Mouse (Mus musculus): ENCODE data around the gene Cd2bp2.

DNA sequence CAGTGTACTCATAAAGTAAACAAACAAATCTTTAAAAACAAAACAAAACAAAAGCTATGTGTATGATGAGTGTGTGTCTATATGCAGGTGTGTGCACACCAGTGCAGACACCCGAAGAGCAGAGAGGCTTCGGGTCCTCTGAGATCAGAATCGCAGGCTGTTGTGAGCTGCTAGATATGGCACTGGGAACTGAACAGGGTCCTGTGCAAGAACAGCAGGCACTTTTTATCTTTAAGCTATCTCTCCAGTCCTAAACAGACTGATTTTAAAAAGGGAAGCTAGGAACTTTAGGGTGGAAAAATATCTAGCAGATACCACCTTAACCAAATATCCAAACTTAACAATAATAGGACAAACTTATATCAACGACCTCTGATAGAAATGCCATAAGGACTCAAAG lies 53.2 kb downstream of the Cd2bp2 start:
- no peak for TF ChIP-seq ZKSCAN1 (IDR thresholded peaks at IDR 0.05; ENCODE audit: low read depth, low read length)
- no peak for TF ChIP-seq BHLHE40 (IDR thresholded peaks at IDR 0.05; ENCODE audit: borderline replicate concordance, low read depth, low read length)
- TF ChIP-seq E2F4 (IDR thresholded peaks at IDR 0.05; ENCODE audit: borderline replicate concordance, low read depth, low read length), result no peak

Data from MEL (cell line).